Mouse (Mus musculus): Measurements from ENCODE around the gene Tarbp1. TPM values are rescaled to one million over a fixed set of nuclear protein-coding genes. Genes with fewer than 3 reads are reported as not detected.

Gene Tarbp1
- 2.4 and 3.0 TPM in 2 replicates for polyA plus RNA-seq (2015; fragmentation: Nextera tagmentation; extraction: Ambion mirVana)

GRCm38 (mm10) chr8:126474299-126475187, at the start of gene Tarbp1:
Gene Tarbp1 (minus strand): TSS chr8:126475065.
- Histone ChIP-seq H3K4me3 (replicated peaks) (peak within 1 kb of the TSS; percentile 94), H3K9ac (peak within 1 kb of the TSS; percentile 81), H3K36me3 (0 out of 2 replicates have a peak, but pooled peaks cover 7% of the 10 kb centered on the region), H3K27me3 (no peaks in the 10 kb centered on the region), H3K4me2 (replicated peaks) (peak within 1 kb of the TSS; percentile 81), H3K9me3 (replicated peaks) (no peaks in the 10 kb centered on the region), H3K27ac (replicated peaks) (peak within 1 kb of the TSS; percentile 88), H3K4me1 (peaks cover 18% of the 10 kb centered on the region)
- WGBS: under 1% methylated on average over 115 of the region's 124 CpGs
- ATAC-seq (ENCODE audit: insufficient number of reproducible peaks, low FRiP score, low TSS enrichment, low read depth): peak; percentile 94

GRCm38 (mm10) chr8:126524233-126524985, 49.5 kb upstream of the Tarbp1 start:
- Histone ChIP-seq H3K4me2 (replicated peaks) (peak overlapping the region; percentile 19), H3K27ac (replicated peaks) (peak overlapping the region; percentile 95), H3K9ac (no peak overlapping the region), H3K36me3 (no peaks in the 10 kb centered on the region), H3K9me3 (replicated peaks) (no peaks in the 10 kb centered on the region), H3K4me1 (peaks cover 51% of the 10 kb centered on the region), H3K27me3 (no peaks in the 10 kb centered on the region), H3K4me3 (replicated peaks) (no peak overlapping the region)
- ATAC-seq (ENCODE audit: insufficient number of reproducible peaks, low FRiP score, low TSS enrichment, low read depth): peak; percentile 69
- 27% methylated on average over 18 of the region's 18 CpGs for whole genome bisulfite sequencing

- H3K27me3 ChIP-seq: no peaks in the 10 kb centered on the region
- peaks cover 44% of the 10 kb centered on the region for H3K4me1 ChIP-seq
- H3K4me3 ChIP-seq (replicated peaks): no peak overlapping the region
- no peaks in the 10 kb centered on the region for H3K9me3 ChIP-seq (replicated peaks)
- WGBS: 34% methylated on average over 11 of the region's 11 CpGs
- peak; percentile 31 for ATAC-seq (ENCODE audit: insufficient number of reproducible peaks, low FRiP score, low TSS enrichment, low read depth)
- H3K9ac ChIP-seq: no peak overlapping the region
- no peak overlapping the region for H3K4me2 ChIP-seq (replicated peaks)
- peak overlapping the region; percentile 95 for H3K27ac ChIP-seq (replicated peaks)
- H3K36me3 ChIP-seq: no peaks in the 10 kb centered on the region
Observed at GRCm38 (mm10) chr8:126523060-126523574, 48.3 kb upstream of the Tarbp1 start.

GRCm38 (mm10) chr8:126519447-126519975, 44.6 kb upstream of the Tarbp1 start:
- no peak for ATAC-seq (ENCODE audit: insufficient number of reproducible peaks, low FRiP score, low TSS enrichment, low read depth)
- no peaks in the 10 kb centered on the region for H3K36me3 ChIP-seq
- H3K27me3 ChIP-seq: no peaks in the 10 kb centered on the region
- no peaks in the 10 kb centered on the region for H3K9me3 ChIP-seq (replicated peaks)
- peaks cover 30% of the 10 kb centered on the region for H3K4me1 ChIP-seq
- H3K4me3 ChIP-seq (replicated peaks): no peak overlapping the region
- H3K4me2 ChIP-seq (replicated peaks): no peak overlapping the region
- no peak overlapping the region for H3K27ac ChIP-seq (replicated peaks)
- 84% methylated on average over 4 of the region's 4 CpGs for WGBS
- H3K9ac ChIP-seq: no peak overlapping the region

DNA sequence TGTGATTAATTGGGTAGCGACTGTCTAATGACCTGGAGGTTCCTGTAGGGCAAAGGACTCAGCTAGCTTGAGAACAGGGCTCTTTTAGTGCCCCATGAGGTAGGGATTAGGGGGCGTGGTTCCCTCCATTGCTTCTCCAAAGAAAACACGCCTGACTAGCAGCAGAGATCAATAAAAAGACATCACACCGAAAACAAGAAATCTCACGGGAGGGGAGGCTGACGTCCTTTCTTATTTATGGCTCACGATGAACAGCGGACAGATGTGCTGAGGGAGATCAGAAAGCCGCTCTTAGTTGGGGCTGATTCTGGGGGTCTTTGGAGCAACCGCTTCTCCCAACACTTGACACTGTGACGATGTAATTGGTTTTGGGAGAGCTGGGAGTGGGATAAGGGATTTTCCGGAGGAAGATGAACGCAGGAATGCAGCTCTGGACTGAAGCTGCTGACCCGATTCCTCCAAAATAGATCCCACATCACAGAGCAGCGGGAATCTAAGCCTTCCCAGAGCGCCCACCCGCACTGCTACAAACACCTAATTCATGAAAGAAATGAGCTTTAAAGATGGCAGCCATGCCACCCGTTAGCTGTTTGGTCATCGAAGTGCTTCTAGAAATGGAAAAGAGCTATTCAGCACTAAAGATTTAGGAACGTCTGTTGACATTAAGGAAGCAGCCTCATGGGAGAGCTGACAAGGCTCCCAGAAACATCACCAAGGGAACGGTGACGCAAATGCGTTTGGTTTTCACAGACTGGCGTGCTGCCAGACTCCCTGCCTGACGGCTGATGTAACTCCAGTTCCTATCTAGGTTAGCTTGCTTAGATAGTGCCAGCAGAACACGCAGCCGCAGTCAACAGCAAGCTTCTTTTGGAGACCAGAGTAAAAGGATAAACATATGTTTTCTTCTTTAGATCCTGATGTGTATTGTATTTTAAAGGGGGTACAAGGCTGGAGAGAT, 42.0 kb upstream of the Tarbp1 start:
- Histone ChIP-seq H3K36me3 (no peaks in the 10 kb centered on the region), H3K4me3 (replicated peaks) (peak overlapping the region; percentile 19), H3K9ac (no peak overlapping the region), H3K27me3 (no peaks in the 10 kb centered on the region), H3K4me2 (replicated peaks) (peak overlapping the region; percentile 48), H3K4me1 (peaks cover 14% of the 10 kb centered on the region), H3K27ac (replicated peaks) (peak overlapping the region; percentile 61), H3K9me3 (replicated peaks) (no peaks in the 10 kb centered on the region)
- ATAC-seq (ENCODE audit: insufficient number of reproducible peaks, low FRiP score, low TSS enrichment, low read depth): peak; percentile 73
- 12% methylated on average over 27 of the region's 27 CpGs for WGBS

DNA sequence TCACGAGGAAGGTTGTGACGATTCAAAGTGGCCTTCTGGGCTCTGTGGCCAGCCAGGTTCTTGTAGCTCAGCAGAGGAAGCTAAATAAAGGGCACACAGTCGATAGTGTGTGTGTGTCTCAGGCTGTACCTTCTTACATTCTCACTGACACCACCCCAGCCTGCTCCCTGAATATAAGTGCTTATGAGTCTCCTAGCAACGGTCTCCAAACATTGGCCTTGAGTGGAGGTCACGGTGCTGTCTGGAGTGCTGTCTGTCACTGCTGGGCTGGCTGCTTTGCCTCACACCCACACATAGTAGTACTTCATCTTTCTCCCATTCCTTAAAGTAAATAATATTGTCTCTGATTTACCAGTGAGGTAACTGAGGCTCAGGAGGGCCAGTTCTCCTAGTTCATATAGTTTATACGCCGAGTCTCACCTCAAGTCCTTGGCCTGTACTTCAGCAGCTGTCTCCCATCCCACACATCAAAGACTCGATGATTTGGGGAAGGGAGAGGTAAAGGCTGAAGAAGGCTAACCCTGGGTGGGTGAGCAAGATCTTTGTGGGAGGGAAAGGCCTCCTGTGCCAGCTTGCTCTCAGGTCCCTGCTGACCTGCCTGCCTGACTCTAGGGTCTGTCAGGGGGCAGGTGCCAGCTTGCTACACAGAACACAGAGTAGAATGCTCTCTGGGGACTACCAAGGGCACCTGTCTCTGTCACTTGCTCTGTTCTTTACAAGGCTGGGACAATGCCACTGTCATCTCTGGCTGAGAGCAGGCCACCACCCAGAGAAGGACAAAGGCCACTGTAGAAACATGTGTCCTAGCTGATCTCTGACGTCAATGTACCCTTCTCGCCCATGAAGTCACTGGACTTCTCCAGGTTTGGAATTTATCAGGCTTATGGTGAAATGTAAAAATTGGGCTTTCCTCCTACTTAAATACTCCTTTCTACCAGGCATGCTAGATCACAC, 39.4 kb upstream of the Tarbp1 start:
- Histone ChIP-seq H3K27ac (replicated peaks) (no peak overlapping the region), H3K4me2 (replicated peaks) (no peak overlapping the region), H3K9ac (no peak overlapping the region), H3K9me3 (replicated peaks) (no peaks in the 10 kb centered on the region), H3K36me3 (no peaks in the 10 kb centered on the region), H3K27me3 (no peaks in the 10 kb centered on the region), H3K4me1 (peaks cover 14% of the 10 kb centered on the region), H3K4me3 (replicated peaks) (no peak overlapping the region)
- no peak for ATAC-seq (ENCODE audit: insufficient number of reproducible peaks, low FRiP score, low TSS enrichment, low read depth)
- 73% methylated on average over 10 of the region's 10 CpGs for WGBS

- H3K27ac ChIP-seq (replicated peaks): no peak overlapping the region
- 42% methylated on average over 3 of the region's 3 CpGs for WGBS
- H3K9me3 ChIP-seq (replicated peaks): no peaks in the 10 kb centered on the region
- H3K4me1 ChIP-seq: no peaks in the 10 kb centered on the region
- H3K27me3 ChIP-seq: no peaks in the 10 kb centered on the region
- H3K9ac ChIP-seq: no peak overlapping the region
- H3K4me3 ChIP-seq (replicated peaks): no peak overlapping the region
- no peak overlapping the region for H3K4me2 ChIP-seq (replicated peaks)
- no peaks in the 10 kb centered on the region for H3K36me3 ChIP-seq
- ATAC-seq (ENCODE audit: insufficient number of reproducible peaks, low FRiP score, low TSS enrichment, low read depth): no peak
Observed at GRCm38 (mm10) chr8:126510866-126511265, 36.0 kb upstream of the Tarbp1 start.

- H3K4me1 ChIP-seq: no peaks in the 10 kb centered on the region
- WGBS: 63% methylated on average over 6 of the region's 6 CpGs
- no peaks in the 10 kb centered on the region for H3K9me3 ChIP-seq (replicated peaks)
- no peak overlapping the region for H3K9ac ChIP-seq
- ATAC-seq (ENCODE audit: insufficient number of reproducible peaks, low FRiP score, low TSS enrichment, low read depth): no peak
- H3K4me3 ChIP-seq (replicated peaks): no peak overlapping the region
- no peaks in the 10 kb centered on the region for H3K27me3 ChIP-seq
- H3K36me3 ChIP-seq: no peaks in the 10 kb centered on the region
- no peak overlapping the region for H3K4me2 ChIP-seq (replicated peaks)
- H3K27ac ChIP-seq (replicated peaks): no peak overlapping the region
Observed at GRCm38 (mm10) chr8:126509635-126510034, 34.8 kb upstream of the Tarbp1 start.

- Histone ChIP-seq H3K9me3 (replicated peaks) (no peaks in the 10 kb centered on the region), H3K4me3 (replicated peaks) (no peak overlapping the region), H3K4me1 (no peaks in the 10 kb centered on the region), H3K36me3 (no peaks in the 10 kb centered on the region), H3K4me2 (replicated peaks) (no peak overlapping the region), H3K27ac (replicated peaks) (no peak overlapping the region), H3K27me3 (no peaks in the 10 kb centered on the region), H3K9ac (no peak overlapping the region)
- no peak for ATAC-seq (ENCODE audit: insufficient number of reproducible peaks, low FRiP score, low TSS enrichment, low read depth)
- WGBS: 75% methylated on average over 8 of the region's 8 CpGs
Observed at GRCm38 (mm10) chr8:126508871-126509586, 34.2 kb upstream of the Tarbp1 start.
